Mouse (Mus musculus): ENCODE measurements around the gene Bcar3.

DNA sequence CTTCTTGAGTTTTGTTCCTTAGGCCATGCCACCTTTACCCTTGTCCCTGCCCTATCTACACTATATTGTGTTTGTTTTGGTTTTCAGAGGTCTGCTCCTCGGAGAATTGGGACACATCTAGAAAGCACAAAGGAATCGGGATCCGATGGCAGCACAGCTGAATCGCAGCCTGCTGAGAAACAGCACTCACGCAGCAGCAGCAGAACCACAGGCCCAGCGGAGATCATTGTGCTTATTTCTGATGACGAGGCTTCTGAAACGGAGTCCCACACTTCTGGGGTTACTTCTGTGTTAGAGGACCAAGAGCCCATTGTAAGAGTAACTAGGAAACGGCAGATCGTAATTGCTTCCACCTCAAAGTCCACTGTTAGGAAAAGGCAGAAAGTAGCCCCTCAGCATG, 18.8 kb upstream of the Bcar3 start:
- TF ChIP-seq CTCF (IDR thresholded peaks at IDR 0.05; ENCODE audit: extremely low read depth, insufficient read length, insufficient replicate concordance, low read depth, low read length): no peak
- TF ChIP-seq POLR2A (IDR thresholded peaks at IDR 0.05; ENCODE audit: low read depth, low read length): no peak

Data from small intestine, adult 2 months (tissue).